Mouse (Mus musculus) cerebellum, adult 2 months (tissue): Measurements from ENCODE around the gene Ctcf.

Experiments used
- CTCF ChIP-seq: fragments of 200-500 bp; IDR thresholded peaks from 2 replicates; pipeline ENCODE4 v1.5.1; 2011; ENCODE audit warnings: low read depth, mild to moderate bottlenecking, control low read depth, low read length, moderate library complexity, borderline replicate concordance; ENCODE audit not compliant: insufficient read depth
- POLR2A ChIP-seq: fragments of 200-500 bp; IDR thresholded peaks from 2 replicates; pipeline ENCODE4 v1.6.1; 2011; ENCODE audit warnings: low read length, control low read depth, borderline replicate concordance; ENCODE audit not compliant: insufficient read depth

GRCm38 (mm10) chr8:105732186-105732585 is 95.8 kb downstream of the Ctcf start:
- TF ChIP-seq POLR2A, result no peak
- TF ChIP-seq CTCF, result no peak
